Mouse (Mus musculus) cerebellum, postnatal 10 days (tissue): ENCODE results near the gene Osbp2.
A peak's percentile ranks its signal among the peaks of the same experiment; 100 is the strongest.

Experiments
- DNase-seq, 2 experiments: peaks; one replicate each; pipeline ENCODE4 v3.0.0; 2021; ENCODE audit warnings: mixed read lengths in 2 of 2

Osbp2 gene

GRCm38 (mm10) chr11:3703089-3703992 lies 160.4 kb downstream of the Osbp2 start:
- DNase-seq, result no peak

GRCm38 (mm10) chr11:3697441-3697840 lies 166.3 kb downstream of the Osbp2 start:
- DNase-seq, result no peak

- no peak for DNase-seq
Observed at GRCm38 (mm10) chr11:3696086-3696616, 167.6 kb downstream of the Osbp2 start.

- no peak for DNase-seq
Observed at GRCm38 (mm10) chr11:3691746-3692145, 172.0 kb downstream of the Osbp2 start.

- DNase-seq, result no peak
Observed at GRCm38 (mm10) chr11:3686885-3687284, 176.8 kb downstream of the Osbp2 start.

GRCm38 (mm10) chr11:3686318-3686717 lies 177.4 kb downstream of the Osbp2 start:
- DNase-seq, result no peak

GRCm38 (mm10) chr11:3685431-3685830 lies 178.3 kb downstream of the Osbp2 start:
- no peak for DNase-seq

- DNase-seq, result peak; percentile 62 to 66
Observed at GRCm38 (mm10) chr11:3684723-3685430, 178.8 kb downstream of the Osbp2 start.

- no peak for DNase-seq
Observed at GRCm38 (mm10) chr11:3684232-3684631, 179.5 kb downstream of the Osbp2 start.

- no peak for DNase-seq
Observed at GRCm38 (mm10) chr11:3683696-3684095, 180.0 kb downstream of the Osbp2 start.

- DNase-seq, result no peak
Observed at GRCm38 (mm10) chr11:3679771-3680170, 183.9 kb downstream of the Osbp2 start.

GRCm38 (mm10) chr11:3677204-3677603 lies 186.5 kb downstream of the Osbp2 start:
- no peak for DNase-seq

GRCm38 (mm10) chr11:3676423-3676822 lies 187.3 kb downstream of the Osbp2 start:
- no peak for DNase-seq

GRCm38 (mm10) chr11:3674545-3674944 lies 189.2 kb downstream of the Osbp2 start:
- no peak for DNase-seq

GRCm38 (mm10) chr11:3671000-3671628 lies 192.6 kb downstream of the Osbp2 start:
- DNase-seq, result no peak

- no peak for DNase-seq
Observed at GRCm38 (mm10) chr11:3669849-3670248, 193.9 kb downstream of the Osbp2 start.

- no peak for DNase-seq
Observed at GRCm38 (mm10) chr11:3668768-3669167, 194.9 kb downstream of the Osbp2 start.

GRCm38 (mm10) chr11:3667506-3667905 lies 196.2 kb downstream of the Osbp2 start:
- DNase-seq, result no peak

- DNase-seq, result no peak
Observed at GRCm38 (mm10) chr11:3661964-3662363, 201.7 kb downstream of the Osbp2 start.
